Mouse (Mus musculus) adrenal gland, adult 8-10 months (tissue): ENCODE results near the gene Miga1. TPM values are rescaled to one million over a fixed set of nuclear protein-coding genes. Genes with fewer than 3 reads are reported as not detected.
A peak's percentile ranks its signal among the peaks of the same experiment; 100 is the strongest.

Source experiments
- DNase-seq: peaks from one replicate; pipeline ENCODE4 v3.0.0; 2022
- total RNA-seq, 4 experiments: library from RNA; stranded (reverse); gene quantifications; 2 replicates each; pipeline ENCODE4 v1.2.4; 2022

The Miga1 gene
- 10 to 100 TPM in 3 of 4 experiments, 1 to 10 TPM in 1; 9.9 to 29.6 (median 16.8) TPM for total RNA-seq

- DNase-seq = peak; percentile 40
Observed at GRCm38 (mm10) chr3:152339862-152340557, at the start of gene Miga1. TSS of gene Miga1 (minus strand) at chr3:152340407.

DNA sequence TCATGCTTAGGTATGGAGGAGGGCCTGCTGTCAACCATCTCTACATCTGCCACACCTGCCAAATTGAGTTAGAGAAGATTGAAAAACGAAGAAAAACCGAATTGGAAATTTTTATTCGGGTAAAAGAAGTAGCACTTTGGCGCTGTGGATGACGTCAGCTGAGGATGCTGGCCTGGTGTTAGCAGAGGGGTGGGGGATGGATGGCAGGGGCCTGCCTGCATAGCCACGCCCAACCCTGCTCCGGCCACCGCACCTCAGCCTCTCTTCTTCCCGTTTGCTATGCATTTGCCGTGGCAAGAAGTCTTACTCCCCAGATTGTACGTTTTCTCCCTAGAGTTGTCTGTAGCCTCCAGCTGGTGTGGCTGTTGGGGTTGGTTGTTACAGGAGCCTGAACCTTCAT, 43.9 kb upstream of the Miga1 start:
- DNase-seq = no peak

DNA sequence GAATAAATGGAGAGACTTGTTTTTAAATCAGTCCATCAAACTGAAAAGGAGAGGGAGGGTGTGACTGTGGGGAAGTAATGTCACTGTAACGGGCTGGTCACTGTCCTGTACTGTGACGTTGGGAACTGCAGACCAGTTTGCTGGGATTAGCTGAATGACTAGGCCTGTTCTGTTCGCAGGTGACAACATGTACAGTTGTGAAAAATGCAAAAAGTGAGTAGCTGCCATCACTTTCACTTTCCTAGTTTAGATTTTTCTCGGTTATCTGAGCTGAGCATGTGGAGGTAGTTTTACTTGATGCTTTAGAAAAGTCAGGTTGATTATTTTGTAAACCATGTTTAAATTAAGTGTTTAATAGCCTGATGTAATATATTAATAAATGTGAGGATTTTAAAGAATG, 35.9 kb upstream of the Miga1 start:
- no peak for DNase-seq

DNA sequence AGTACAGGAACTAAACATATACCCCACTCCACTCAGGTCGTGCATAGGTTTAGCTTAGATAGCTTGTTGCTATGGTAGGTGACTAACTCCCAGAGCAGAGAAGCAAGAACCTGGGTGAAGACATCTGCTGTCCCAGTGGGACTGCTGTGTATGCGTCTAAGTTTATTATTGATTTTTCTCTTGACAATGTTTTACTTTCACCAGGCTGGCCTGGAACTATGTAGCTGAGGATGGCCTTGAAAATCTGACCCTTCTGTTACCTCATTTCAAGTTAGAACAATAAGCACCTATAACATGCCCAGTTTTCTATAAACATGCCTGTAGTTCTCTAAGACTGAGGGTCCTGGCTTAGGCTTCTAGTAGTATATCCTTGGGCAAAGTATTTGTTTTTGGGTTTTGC, 24.0 kb upstream of the Miga1 start:
- no peak for DNase-seq

GRCm38 (mm10) chr3:152359151-152359550, 18.9 kb upstream of the Miga1 start:
- no peak for DNase-seq

DNA sequence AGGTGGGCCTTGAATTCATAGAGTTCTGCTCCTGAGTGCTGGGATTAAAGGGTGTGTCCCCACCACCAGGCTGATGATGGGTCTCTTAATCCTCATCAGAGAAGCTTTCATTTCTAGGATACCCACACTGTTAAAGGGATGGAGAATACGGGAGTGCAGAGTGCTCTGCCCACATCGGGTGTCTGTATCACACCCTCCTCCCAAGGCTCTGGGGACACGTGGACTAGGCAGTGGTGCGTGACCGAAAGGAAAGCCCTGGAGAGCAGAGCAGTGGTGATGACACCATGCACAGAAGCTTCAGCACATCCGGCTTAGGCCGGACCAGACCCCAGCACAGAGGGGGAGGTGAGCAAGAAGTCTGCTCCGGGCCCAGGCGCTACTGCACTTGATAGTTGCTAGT, 16.5 kb upstream of the Miga1 start:
- no peak for DNase-seq

DNA sequence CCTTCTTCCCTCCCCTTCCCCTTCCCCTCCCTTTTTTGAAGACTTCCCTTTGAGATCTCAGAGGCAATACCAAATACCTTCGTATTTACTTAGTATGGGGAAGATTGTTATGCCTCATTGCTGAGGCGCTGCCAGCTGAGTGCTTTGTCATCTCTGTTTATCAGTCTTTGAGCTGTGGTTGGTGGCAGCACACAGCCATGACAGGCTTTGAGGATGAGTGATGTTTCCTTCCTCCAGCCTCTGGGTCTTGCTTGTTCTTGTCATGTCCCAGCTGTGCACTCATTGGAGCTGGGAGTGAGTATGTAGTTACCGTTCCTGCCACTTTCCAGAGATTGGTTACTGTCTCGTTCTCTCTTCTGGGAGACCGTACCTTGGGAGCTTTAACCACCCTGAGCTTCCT, 15.2 kb upstream of the Miga1 start:
- DNase-seq = peak; percentile 57

GRCm38 (mm10) chr3:152353434-152354177, 13.4 kb upstream of the Miga1 start:
- DNase-seq = no peak

GRCm38 (mm10) chr3:152352289-152352688, 12.1 kb upstream of the Miga1 start:
- DNase-seq = no peak

DNA sequence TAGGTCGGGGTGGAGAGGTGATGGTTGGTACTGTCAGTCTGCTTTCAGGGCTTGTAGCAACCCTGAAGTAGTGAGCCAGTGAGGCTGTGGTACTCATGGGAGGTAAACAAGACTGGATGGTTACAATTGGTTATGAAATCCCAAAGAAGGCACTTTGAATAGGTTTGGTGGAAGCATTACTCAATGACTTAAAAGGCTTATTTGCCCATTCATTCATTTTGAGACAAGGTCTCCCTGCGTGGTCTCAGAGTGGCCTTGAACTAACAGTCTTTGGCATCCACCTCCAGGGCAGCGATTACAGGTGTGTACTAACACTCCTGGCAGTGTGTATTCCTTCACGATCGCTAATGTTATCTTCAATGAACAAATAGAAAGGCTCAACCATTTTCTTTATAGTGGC, 10.8 kb upstream of the Miga1 start:
- no peak for DNase-seq

DNA sequence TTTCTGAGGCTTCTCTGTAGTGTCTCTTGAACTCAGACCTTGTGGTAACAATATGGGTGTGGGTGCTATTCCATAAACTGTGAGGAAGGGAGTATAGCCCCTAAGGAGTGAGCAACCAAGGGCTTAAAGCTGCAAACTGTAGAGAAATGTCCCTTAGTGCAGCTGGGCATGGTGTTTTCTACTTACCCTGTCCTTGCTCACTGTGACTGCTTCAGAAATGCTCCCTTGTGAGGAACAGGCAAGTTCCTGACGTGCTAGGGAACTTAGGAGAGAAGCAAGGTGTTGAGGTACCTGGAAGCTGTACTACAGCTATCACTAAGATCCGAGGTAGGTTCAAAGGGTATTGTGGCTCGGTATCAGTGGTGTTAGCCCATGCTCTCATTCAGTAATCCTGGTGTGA, 10.2 kb upstream of the Miga1 start:
- DNase-seq = no peak

DNA sequence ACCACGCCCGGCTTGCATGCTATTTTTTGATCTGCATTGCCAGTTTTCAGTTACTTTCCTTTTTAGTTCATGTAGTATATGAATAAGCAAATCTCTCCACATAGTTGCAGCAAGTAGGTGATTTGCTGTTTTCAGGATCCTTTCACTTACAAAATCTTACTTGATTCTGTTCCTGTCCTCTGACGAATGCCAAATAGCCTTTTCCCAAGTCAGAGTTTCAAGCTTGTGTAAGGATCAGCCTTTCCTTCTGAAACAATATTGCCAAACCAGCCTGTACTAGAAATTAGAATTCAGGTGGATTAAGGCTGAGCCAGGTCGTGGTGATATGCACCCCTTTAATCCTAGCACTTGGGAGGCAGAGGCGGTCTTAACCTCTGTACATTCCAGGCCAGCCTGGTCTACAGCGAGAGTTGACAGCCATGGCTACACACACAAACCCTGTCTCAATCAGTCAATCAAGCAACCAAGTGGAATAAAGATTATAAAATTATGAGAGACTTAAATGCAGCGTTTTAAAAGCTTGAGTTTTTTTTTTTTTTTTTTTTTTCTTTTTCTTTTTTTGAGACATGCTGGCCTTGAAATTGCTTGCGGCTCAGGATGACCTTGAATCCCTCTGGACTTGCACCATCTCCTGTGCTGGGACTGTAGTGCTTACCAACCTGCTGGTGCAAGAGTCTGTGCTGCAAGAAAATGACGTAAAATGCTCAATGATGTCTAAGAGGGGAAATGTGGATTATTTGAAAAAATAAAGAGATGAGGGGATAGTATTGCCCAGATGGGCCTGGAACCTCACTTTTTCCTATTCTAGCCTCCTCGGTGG, 8.0 kb upstream of the Miga1 start:
- DNase-seq = no peak

- no peak for DNase-seq
Observed at GRCm38 (mm10) chr3:152347227-152347626, 7.0 kb upstream of the Miga1 start.

GRCm38 (mm10) chr3:152346633-152347141, 6.5 kb upstream of the Miga1 start:
- peak; percentile 37 for DNase-seq

GRCm38 (mm10) chr3:152345732-152346632, 5.8 kb upstream of the Miga1 start, which contains the start of gene Usp33:
TSS of gene Usp33 (plus strand) at chr3:152346478.
- peak; percentile 90 for DNase-seq

DNA sequence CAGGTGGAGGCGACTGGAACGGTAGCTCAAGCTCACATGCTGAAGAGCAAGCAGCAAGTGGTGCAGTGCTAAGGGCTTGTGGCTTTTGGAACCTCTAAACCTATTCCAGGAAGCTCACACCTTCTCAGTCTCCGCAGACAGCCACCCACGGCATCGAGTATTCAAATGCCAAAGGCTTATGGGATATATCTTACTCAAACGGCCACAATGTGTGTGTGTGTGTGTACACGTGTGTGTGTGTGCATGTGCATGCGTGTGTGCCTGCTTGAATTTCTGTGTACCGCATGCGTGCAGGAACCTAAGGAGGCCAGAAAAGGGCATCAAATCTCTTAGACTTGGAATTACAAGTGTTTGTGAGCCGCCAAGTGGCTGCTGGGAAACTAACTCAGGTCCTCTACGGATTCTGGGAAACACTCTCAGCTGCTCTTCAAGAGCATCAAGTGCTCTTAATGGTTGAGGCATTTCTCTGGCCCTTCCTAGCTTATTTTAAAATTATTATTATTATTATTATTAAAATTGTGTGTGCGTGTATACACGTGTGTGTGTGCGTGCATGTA, 2.8 kb upstream of the Miga1 start:
- DNase-seq = no peak

DNA sequence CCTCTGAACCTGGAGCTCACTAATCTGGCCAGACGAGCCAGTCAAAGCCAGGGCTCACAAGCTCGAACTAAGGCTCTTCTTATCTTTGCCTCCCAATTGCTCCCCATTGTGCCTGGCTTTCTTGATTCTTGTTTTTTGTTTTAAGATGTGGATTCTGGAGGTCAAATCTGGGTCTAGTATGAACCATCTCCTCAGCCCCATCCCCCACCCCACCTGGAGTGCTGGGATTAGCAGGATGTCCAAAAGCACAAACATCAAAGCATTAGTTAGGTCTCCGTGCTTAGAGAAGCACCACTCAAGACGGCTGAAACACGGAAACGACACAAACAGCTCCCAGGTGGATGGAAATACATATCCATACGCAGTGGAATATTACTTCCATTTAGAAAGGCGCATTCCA, 4.1 kb downstream of the Miga1 start:
- DNase-seq = no peak

DNA sequence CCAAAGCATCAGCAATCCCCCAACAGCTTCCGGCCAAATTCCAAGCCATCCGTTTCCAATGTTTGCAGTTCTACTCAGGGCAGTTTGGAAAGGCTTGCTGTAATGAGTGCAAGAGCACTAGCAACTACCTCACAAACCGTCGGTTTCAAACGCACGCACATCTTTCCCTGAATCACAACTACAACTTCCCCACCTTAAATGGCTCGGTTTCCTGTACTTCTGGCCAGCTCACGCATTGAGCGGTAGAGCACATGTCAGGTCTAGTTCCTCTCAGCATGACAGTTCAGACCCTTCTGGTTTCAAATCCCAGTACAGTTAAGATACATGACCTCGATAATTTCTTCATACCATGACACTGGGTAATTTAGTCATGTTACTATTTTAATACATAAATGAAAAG, 6.6 kb downstream of the Miga1 start:
- DNase-seq = no peak

- no peak for DNase-seq
Observed at GRCm38 (mm10) chr3:152332545-152333300, 7.5 kb downstream of the Miga1 start.

DNA sequence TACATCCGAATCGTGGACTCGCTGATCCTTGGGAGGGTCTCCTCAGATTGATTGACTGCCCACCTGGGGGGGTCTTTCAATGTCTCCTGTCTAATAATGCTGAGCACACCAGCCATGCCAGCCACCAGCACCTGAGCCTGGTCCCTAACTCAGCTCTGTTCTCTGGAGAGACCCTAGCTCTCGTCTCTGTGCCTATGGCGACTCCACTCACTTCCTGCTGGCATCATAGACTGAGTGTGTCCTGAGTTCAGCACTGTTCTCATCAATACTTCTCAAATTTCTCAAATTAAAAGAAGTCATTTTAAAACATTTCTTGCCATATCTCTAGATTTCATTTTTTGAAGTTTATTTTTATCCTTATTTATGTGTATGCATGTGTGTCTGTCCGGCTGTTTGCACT, 8.1 kb downstream of the Miga1 start:
- no peak for DNase-seq
